Mouse (Mus musculus) stomach, embryonic 14.5 days (tissue): ENCODE data around the gene Ppy. TPM values are rescaled to one million over a fixed set of nuclear protein-coding genes. Genes with fewer than 3 reads are reported as not detected.
A peak's percentile ranks its signal among the peaks of the same experiment; 100 is the strongest.

Experiments used
- ATAC-seq: fragments of 200-750 bp; cut with Nextera tagmentation; 2 replicates; pipeline ENCODE4 v1.8.0; 2017; ENCODE audit warnings: low read depth, moderate TSS enrichment; ENCODE audit not compliant: insufficient number of reproducible peaks, insufficient read depth, low FRiP score
- H3K27ac ChIP-seq: fragments of 300-500 bp; sonication (generic); 2 replicates; pipeline ENCODE4 v1.5.1; 2014; ENCODE audit warnings: mild to moderate bottlenecking, low read length, moderate library complexity, mixed read lengths
- H3K27me3 ChIP-seq: fragments of 300-500 bp; sonication (generic); 2 replicates; pipeline ENCODE4 v1.6.1; 2014; ENCODE audit warnings: low read length, control low read depth, mixed read lengths; ENCODE audit not compliant: control insufficient read depth, insufficient read depth
- H3K36me3 ChIP-seq: fragments of 300-500 bp; sonication (generic); 2 replicates; pipeline ENCODE4 v1.6.1; 2014; ENCODE audit warnings: mild to moderate bottlenecking, control low read depth, low read length, moderate library complexity, mixed read lengths; ENCODE audit not compliant: control insufficient read depth, insufficient read depth
- H3K4me1 ChIP-seq: fragments of 300-500 bp; sonication (generic); 2 replicates; pipeline ENCODE4 v1.6.1; 2014; ENCODE audit warnings: low read length, control low read depth, mixed read lengths; ENCODE audit not compliant: control insufficient read depth, insufficient read depth
- H3K4me2 ChIP-seq: fragments of 300-500 bp; sonication (generic); replicated peaks from 2 replicates; pipeline ENCODE4 v1.6.1; 2014; ENCODE audit warnings: low read depth, low read length, control low read depth
- H3K4me3 ChIP-seq: fragments of 300-500 bp; sonication (generic); 2 replicates; pipeline ENCODE4 v1.5.1; 2014; ENCODE audit warnings: low read depth, low read length, control low read depth
- H3K9ac ChIP-seq: fragments of 300-500 bp; sonication (generic); replicated peaks from 2 replicates; pipeline ENCODE4 v1.6.1; 2014; ENCODE audit warnings: low read depth, mild to moderate bottlenecking, control low read depth, low read length, moderate library complexity, mixed read lengths
- H3K9me3 ChIP-seq: fragments of 300-500 bp; sonication (generic); 2 replicates; pipeline ENCODE4 v1.6.1; 2016; ENCODE audit warnings: low read depth, low read length, control low read depth; ENCODE audit not compliant: control insufficient read depth
- WGBS: fragments of 180-500 bp; shearing (Covaris S2); extraction: QIAGEN DNeasy Blood & Tissue Kit; methylation state at CpG from one replicate; pipeline ENCODE4 v1.1.7; 2014; 5-methylcytosine and 5-hydroxymethylcytosine counted together
- polyA plus RNA-seq: library from polyadenylated mRNA; unstranded; fragments of >200 nt; fragmentation: Nextera tagmentation; extraction: Ambion mirVana; gene quantifications from 2 replicates; pipeline ENCODE4 v1.2.1, GENCODE M21; 2014

Gene Ppy
- polyA plus RNA-seq, 1 experiment from 2014 or later = not detected

DNA sequence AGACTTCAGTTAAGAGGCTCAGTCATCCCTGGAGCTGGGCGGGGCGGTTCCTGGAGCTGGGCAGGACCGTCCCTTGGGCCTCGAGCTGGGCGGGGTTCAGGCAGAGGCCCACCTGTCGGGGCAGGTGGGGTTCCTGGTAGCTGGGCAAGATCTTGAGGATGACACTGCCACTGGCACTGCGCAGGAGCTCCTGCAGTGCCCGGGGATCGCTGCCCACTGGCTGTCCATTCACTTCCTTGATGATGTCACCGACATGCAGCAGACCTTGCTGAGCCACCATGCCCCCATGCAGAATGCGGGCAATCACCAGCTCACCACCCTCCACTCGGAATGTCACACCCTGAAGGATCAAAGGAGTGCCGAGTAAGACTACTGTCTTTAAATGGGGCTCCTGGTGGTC is 38.0 kb downstream of the Ppy start:
- H3K4me1 ChIP-seq = peaks cover 3% of the 10 kb centered on the region; the same call in 1 of the 2 replicates
- H3K9ac ChIP-seq = no peak overlapping the region
- no peak overlapping the region for H3K4me3 ChIP-seq
- no peaks in the 10 kb centered on the region for H3K27me3 ChIP-seq
- H3K36me3 ChIP-seq = no peaks in the 10 kb centered on the region
- no peak for ATAC-seq
- no peaks in the 10 kb centered on the region for H3K9me3 ChIP-seq
- 76% methylated on average over 13 of the region's 13 CpGs for WGBS
- H3K4me2 ChIP-seq = no peak overlapping the region
- H3K27ac ChIP-seq = no peak overlapping the region

DNA sequence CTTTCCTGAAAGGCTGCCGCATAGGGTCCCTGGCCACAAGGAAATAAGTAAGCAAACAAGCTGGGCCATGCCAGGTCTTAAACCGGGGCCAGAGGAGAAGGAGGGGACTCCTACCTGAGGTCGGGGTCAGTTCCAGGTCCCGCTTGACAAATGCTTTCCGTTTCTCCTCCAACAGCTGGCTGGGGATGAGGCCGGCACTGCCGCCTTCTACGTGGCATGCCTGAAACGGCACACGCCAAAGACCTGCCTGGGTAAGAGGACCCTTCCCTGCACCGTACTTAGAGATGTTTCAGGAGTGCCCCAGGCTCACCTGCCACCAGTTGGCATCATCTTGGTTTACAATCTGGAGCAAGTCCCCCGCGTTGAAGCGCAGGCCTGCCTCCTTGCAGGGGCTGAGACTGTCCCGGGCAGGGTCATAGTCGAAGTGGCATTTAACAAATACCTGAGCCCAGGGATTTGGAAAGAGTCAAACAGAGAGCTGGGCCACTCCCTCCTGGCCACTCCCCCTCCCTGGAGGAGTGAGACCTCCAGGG is 39.1 kb downstream of the Ppy start:
- no peaks in the 10 kb centered on the region for H3K27me3 ChIP-seq
- H3K27ac ChIP-seq = no peak overlapping the region
- ATAC-seq = no peak
- peaks cover 3% of the 10 kb centered on the region; the same call in 1 of the 2 replicates for H3K4me1 ChIP-seq
- H3K4me2 ChIP-seq = peak overlapping the region; percentile 69; the same call in 1 of the 2 replicates
- no peak overlapping the region for H3K4me3 ChIP-seq
- no peaks in the 10 kb centered on the region for H3K9me3 ChIP-seq
- H3K9ac ChIP-seq = no peak overlapping the region
- 22% methylated on average over 16 of the region's 16 CpGs for WGBS
- H3K36me3 ChIP-seq = no peaks in the 10 kb centered on the region

DNA sequence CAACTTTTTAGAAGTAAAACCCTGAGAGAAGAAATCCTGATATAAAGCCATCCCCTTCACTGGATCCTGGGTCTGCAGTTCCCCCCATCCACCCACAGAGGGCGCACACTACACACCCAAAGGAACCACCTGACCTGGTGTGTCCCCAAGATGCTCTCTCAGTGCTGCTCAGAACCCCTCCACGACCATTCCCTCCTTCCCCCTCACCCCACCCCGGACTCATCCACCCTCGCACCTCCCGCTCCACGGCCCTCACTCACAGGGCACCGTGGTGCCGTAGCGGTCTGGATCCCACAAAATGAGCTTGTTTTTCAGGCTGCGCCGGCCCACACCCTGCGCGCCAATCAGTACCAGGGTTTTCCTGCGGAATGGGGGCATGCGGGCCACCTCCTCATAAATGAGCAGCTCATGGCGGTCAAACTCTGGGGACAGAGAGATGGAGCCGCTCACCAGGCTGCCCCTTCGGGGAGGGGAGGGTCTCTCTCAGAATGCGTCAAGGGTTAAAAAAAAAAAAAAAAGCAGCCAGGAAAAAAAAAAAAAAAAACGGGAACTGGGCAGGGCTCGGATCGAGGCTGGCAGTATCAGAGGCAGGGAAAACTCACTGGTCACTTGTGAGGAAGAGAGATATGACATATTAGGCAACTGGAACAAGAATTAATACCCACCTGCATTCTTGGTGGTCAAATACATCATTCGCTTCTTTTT is 39.7 kb downstream of the Ppy start:
- WGBS = 5% methylated on average over 23 of the region's 23 CpGs
- H3K9me3 ChIP-seq = no peaks in the 10 kb centered on the region
- no peak overlapping the region for H3K27ac ChIP-seq
- no peaks in the 10 kb centered on the region for H3K36me3 ChIP-seq
- peak overlapping the region; percentile 31 for H3K4me3 ChIP-seq
- peak; percentile 59; the same call in 1 of the 2 replicates for ATAC-seq
- no peak overlapping the region for H3K9ac ChIP-seq
- H3K27me3 ChIP-seq = no peaks in the 10 kb centered on the region
- H3K4me2 ChIP-seq = peak overlapping the region; percentile 69
- peaks cover 3% of the 10 kb centered on the region; the same call in 1 of the 2 replicates for H3K4me1 ChIP-seq

DNA sequence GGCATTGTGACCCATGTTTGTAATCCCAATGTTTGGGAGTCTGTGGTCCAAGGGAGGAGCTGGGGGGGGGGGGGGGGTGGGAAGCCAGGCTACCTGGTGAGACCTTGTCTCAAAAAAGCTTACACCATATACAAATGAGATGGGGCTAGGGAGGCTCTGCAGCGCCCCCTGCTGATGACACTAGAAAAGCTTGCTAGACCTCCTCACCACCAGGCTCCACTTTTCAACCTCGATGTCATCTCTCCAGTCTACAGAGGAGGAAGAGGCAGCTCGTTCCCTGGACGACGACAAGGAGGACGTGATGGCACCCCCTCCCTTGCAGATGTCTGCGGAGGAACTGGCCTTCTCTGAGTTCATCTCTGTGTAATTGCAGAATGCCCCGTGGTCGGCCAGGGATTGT is 47.3 kb downstream of the Ppy start:
- WGBS = 26% methylated on average over 9 of the region's 9 CpGs
- Histone ChIP-seq H3K27me3 (no peaks in the 10 kb centered on the region), H3K4me1 (no peaks in the 10 kb centered on the region), H3K4me2 (no peak overlapping the region), H3K27ac (no peak overlapping the region), H3K9me3 (no peaks in the 10 kb centered on the region), H3K36me3 (no peaks in the 10 kb centered on the region), H3K4me3 (no peak overlapping the region), H3K9ac (no peak overlapping the region)
- ATAC-seq = no peak

DNA sequence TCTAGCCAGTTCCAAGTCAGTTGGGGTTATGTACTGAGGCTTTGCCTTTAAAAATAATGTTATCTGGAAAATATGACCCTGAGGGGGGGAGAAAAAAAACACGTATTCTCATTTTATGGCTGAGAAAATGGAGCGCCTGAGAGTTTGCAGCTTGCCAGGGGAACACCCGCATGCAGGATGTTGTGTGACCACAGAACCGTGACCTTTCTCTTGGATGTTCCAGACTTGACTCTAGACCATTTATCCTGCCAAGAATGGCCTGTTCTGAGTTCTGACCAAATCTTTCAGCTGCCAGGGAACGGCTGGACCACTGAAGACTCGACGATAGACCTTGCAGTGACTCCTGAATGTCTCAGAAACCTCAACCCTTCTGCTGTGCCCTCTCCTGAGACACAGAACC is 47.9 kb downstream of the Ppy start:
- WGBS = 73% methylated on average over 7 of the region's 7 CpGs
- H3K36me3 ChIP-seq = no peaks in the 10 kb centered on the region
- no peak for ATAC-seq
- no peaks in the 10 kb centered on the region for H3K9me3 ChIP-seq
- no peaks in the 10 kb centered on the region for H3K27me3 ChIP-seq
- no peak overlapping the region for H3K9ac ChIP-seq
- no peaks in the 10 kb centered on the region for H3K4me1 ChIP-seq
- H3K27ac ChIP-seq = no peak overlapping the region
- H3K4me3 ChIP-seq = no peak overlapping the region
- no peak overlapping the region for H3K4me2 ChIP-seq

DNA sequence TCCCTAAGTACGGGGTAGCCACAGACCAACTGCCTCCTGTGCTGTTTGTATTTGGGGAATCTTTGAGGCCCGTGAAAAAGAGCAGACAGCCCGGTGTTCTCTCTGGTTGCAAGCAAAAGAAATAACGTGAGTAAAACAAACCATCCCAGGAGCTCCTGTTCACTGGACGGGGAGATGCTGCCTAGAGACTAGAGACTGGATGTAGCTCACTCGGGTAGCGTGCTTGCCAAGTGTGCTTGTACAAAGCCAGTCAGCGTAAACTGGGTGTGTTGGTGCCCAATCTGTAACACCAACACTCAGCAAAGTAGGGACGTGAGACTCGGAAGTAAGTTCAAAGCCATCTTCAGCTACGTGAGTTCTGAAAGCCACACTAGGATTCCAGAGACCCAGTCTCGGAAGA is 48.4 kb downstream of the Ppy start:
- 77% methylated on average over 12 of the region's 12 CpGs for WGBS
- Histone ChIP-seq H3K27me3 (no peaks in the 10 kb centered on the region), H3K4me1 (no peaks in the 10 kb centered on the region), H3K4me2 (no peak overlapping the region), H3K36me3 (no peaks in the 10 kb centered on the region), H3K9me3 (no peaks in the 10 kb centered on the region), H3K9ac (no peak overlapping the region), H3K27ac (no peak overlapping the region), H3K4me3 (no peak overlapping the region)
- ATAC-seq = no peak

DNA sequence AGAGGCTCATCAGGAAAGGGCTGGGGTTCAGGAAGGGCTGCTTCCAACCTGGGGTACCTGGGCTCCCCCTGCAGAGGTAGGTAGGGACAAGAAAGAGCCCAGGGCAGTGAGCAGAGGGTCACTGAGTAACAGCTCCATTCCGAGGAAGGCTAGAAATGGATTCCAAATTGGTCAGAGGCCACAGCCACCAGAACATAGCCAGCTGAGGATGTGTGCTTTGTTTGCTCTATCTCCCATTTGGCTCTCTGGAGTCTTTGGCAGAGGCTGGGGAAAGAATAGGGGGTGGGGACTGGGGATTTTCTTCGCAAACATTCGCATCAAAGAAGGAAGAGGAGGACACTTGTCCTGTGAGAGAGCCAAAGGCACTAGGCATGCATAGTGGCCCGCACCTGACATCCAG is 49.2 kb downstream of the Ppy start:
- Histone ChIP-seq H3K27me3 (no peaks in the 10 kb centered on the region), H3K4me3 (no peak overlapping the region), H3K9me3 (no peaks in the 10 kb centered on the region), H3K4me1 (no peaks in the 10 kb centered on the region), H3K4me2 (no peak overlapping the region), H3K27ac (no peak overlapping the region), H3K9ac (no peak overlapping the region), H3K36me3 (no peaks in the 10 kb centered on the region)
- ATAC-seq = no peak
- WGBS = 36% methylated on average over 4 of the region's 4 CpGs

DNA sequence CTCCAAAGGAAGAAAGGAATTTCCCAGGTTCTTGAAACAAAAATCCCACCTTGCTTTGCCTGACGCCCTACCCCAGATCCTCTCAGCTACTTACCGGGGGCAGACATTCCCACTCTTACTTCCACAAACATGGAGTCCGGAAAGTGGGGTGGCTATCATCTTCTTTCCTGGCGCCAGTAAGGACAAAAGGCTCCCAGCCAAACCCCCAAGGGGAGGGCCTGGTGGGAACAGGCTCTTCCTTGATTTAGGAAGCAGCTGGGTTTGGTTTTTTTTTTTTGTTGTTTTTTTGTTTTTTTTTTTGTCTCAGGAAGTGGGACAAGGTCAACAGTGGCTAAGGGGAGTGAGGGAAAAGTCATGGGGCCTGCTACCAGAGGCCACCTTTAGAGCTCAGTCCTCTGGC is 49.6 kb downstream of the Ppy start:
- H3K4me2 ChIP-seq = no peak overlapping the region
- H3K9me3 ChIP-seq = no peaks in the 10 kb centered on the region
- 64% methylated on average over 4 of the region's 4 CpGs for WGBS
- no peak overlapping the region for H3K27ac ChIP-seq
- no peaks in the 10 kb centered on the region for H3K36me3 ChIP-seq
- H3K4me3 ChIP-seq = no peak overlapping the region
- no peaks in the 10 kb centered on the region for H3K27me3 ChIP-seq
- no peak for ATAC-seq
- H3K4me1 ChIP-seq = no peaks in the 10 kb centered on the region
- H3K9ac ChIP-seq = no peak overlapping the region
